Mouse (Mus musculus): Measurements from ENCODE around the gene Samm50.

The Samm50 gene

DNA sequence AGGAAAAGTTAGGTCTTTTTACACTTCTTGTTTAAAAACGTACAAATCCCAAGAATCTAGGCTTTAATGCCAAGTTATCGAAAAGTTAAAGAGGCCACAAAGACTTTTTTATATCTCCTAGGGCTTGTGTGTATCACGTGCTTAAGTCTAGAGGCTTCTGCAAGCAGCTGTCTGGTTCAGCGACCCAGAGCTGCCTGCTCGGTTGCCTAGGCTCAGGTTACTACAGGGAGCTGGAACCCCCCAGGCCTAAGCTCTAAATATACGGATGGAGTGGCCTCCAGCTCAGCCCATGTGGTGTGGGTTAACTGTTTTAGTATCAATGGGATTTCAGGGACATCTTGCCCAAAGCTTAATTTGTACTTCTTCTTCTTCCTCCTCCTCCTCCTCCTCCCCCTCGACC lies 49.5 kb downstream of the Samm50 start:
- DNase-seq: no peak

DNA sequence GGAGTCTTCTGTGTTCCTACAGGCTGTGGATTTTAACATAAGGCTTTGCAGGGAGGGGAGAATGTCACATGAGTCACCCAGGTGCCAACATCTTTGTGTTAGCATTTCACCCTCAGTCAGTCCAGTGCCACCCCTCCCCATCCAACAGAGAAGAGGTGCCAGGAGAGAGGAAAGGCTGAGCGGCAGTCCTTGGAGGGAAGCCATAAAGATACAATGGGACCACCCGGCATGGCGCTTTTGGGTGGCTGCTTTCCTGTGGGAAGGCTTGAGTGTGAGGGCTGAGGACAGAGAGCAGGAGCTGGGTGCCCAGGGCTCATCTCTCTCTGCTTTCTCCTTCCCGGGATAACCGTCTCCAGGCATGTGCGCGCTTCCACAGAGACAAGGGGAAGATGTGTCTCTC lies 53.1 kb downstream of the Samm50 start:
- DNase-seq: no peak

DNA sequence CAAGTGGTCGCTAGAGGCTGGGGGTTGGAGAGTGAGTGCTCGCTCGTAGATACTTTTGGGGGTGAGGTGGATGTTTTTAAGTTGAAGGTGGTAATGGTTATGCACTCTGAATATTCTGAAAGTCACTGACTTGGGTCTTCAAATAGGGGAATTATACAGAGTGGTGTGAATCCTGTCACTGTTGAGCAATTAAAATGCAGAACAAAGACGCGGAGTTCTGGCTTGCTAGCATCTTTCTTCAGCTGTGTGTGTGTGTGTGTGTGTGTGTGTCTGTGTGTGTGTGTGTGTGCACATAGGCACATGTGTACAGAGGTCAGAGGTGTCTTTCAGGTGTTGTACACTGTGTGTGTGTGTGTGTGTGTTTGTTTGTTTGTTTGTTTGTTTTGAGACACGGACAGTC lies 54.2 kb downstream of the Samm50 start:
- no peak for DNase-seq

DNA sequence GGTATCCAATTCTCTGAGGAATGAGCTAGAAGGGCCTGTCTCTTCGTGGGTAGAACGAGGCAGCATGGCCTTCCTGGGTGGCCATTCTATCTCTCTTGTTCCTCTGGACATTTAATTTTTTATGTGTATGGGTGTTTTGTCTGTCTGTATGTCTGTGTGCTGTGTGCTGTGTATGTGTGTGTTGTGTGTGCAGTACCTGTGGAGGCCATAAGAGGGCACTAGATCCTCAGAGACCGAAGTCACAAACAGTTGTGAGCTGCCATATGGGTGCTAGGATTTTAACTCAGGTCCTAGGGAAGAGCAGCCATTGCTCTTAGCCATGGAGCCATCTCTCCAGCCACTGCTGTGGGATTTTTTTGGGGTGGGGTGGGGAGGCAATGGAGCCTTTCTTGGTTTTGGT lies 55.3 kb downstream of the Samm50 start:
- DNase-seq: no peak

DNA sequence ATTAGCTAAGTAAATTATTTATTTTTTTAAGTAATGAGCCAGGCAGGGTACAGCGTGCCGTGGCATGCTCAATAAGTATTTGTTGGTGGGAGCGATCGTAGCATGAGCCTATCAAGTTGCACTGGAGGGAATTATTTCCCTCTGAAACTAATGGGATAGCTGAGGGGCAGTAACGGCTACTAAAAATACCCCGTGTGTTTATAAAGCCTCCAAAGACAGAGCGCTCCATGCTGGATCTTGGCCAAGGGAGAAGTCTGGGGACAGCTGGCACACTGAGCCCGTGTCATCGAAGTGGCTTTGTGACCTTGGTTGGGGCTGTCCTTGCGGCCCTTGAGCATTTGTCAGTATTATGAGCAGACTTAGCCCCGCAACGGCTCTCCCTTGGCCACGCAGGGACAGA lies 59.2 kb downstream of the Samm50 start:
- DNase-seq: peak; percentile 43

DNA sequence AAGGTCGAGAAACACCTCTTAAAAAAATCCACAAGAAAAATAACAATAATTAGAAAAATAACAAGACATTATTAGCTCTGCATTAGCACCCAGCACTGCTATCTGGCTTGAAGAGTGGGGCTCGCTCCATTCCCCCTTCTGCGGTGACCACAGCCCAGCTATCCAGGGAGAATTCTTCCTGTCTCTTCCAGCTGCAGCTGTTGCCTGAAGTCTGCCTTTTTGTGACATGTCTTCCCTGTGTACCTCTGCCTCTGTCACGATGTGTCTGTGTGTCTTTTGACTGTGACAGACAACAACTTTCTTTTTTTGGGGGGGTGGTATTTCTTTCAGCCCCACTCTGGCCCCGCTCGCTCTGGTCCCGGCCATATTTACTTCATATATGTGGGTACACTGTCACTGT lies 60.6 kb downstream of the Samm50 start:
- DNase-seq: no peak

DNA sequence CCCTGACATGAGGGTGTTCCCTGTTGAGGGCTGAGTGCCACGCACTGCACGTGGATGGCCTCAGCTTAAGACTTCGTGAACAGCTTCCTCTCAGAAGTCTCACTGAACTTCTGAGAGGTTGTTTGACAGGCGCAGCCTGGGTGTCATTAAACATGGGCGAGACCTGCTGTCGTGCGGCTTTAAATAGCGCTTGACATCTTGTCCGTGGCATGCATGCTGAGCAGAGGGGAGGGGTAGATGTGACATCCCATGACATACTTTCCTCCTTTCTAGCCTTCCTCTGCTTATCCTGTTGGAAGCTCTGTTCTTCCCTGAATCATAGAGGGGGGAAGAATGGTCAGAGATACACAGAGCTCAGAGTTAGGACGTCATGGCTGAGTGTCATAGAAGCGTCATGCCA lies 61.7 kb downstream of the Samm50 start:
- DNase-seq: peak; percentile 58

DNA sequence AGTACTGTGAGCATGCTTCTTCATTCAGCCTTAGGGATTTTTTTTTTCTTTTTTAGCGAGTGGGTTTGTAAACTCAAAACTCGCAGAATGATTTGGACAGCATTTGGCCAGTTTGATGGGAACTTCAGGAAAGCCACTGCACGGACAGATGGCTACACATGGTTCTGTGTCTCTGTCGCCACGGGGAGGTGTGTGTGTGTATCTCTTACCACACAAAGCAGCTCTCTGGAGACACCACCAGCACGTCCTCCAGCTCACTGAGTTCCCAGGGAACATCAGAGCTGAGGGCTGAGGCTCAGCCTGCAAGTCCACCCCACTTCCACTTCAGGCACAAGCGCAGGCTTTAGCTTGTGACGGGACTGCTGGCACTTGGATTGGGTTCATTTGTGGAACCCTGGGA lies 62.3 kb downstream of the Samm50 start:
- DNase-seq: no peak

DNA sequence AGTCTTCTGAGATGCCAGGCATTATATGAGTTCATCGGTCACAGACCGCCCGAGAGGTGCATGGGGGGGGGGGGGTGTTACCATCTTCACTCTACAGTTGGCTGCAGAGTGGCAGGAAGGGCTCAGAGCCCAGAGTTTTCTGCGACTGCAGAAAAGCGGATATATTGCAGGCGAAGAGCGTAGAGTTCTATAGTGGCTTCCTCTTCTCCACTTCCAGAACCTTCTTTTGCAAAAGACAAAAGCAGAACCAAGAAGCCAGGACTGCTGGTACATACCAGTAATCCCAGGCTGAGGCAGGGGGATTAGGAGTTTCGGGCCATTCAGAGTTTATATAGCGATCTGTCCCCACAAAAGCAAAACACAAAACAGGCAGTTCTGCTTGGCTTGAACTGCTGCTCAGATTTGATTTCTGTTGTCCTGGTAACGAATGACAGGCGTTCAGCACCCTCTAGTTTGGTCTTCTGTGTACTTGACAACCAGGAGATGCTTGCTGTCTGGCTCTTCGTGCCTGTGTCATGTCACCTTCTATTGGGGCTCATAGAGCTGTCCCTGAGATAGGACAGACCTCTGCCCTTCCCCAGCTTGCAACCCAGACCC lies 64.3 kb downstream of the Samm50 start:
- DNase-seq: no peak

DNA sequence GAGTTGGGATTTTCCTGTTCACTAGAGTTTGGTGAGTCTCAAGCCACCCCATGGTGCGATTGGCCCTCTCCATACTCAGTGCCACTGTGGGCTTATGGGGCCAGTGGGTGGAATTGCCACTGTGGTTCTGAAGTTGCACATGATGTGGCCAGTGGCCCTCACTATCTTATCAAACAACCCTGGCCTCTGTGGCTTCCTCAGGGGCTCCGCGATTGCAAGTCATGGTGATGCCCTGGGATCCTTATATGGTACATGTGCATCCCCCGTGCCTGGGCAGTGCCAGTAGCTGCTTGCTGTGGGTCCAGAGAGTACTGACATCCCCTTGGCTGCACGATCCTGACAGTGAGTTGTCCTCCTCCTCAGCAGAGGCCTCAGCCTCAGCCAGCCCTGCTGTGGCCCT lies 64.8 kb downstream of the Samm50 start:
- DNase-seq: no peak

DNA sequence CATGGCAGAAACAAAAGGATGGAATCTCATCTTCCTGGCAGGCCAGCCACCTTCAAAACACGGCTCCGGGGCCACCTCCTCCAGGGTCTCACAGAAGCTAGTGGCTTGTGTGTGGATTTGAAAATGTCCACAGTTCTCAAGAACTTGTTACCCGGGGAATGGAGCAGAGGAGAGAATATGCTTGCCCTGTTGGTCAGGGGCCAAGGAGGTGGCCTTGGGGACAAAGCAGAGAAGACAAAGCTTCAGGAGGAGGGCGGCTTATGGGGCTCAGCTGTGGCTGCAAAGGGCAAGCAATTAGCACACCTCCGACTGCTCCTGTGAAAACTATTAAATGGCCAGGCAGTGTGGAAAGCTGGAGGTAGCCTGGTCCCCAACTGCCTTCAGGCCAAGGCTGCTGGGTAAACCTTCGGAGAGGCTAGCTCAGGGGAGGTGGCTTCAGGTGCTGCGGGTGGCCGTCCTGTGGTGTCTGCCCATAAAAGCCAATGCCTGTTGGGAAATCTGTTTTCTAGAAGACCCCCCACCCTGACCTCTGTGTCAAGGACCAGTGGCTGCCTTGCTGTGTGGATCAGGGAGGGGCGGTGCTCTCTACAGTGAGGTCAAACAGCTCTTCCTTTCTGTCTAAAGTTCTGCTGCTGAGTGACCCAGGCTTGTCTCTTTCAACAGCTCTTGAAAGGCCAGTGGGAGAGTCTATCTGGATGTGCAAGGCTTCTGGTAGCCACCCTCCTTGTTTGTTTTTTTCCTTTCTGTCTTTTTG lies 66.7 kb downstream of the Samm50 start:
- DNase-seq: no peak

DNA sequence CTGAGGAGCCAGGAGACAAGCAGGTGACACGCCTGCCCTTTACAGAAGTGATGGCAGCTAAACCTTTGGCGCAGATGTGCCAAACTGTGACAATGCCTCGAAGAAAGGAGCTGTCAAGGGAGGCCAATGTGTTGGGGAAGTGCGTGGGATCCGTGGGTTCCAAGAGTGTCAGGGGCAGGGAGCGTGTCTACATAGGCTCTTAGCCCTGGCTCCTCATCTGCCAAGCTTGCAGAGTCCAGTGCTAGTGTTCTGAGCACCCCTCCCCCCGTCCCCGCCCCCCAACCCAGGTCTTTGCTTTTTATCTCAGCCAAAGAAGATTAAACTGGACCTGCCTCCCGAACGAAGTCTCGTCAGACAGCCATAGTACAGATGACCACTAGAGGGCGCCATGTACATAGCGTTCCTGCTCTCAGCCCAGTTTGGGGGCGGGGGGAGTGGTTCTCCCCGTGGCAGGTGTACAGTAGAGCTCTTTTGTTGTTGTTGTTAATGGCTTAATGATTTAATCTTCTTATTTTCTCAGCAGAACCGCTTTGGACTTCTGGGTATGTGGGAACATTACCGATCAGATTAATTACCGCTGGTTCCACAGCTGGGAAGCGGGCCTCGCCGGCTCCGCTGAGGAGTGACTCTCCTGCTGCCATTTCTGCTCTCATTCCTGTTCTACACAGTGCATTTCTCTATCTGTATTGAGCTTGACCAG lies 68.2 kb downstream of the Samm50 start:
- peak; percentile 57 for DNase-seq

DNA sequence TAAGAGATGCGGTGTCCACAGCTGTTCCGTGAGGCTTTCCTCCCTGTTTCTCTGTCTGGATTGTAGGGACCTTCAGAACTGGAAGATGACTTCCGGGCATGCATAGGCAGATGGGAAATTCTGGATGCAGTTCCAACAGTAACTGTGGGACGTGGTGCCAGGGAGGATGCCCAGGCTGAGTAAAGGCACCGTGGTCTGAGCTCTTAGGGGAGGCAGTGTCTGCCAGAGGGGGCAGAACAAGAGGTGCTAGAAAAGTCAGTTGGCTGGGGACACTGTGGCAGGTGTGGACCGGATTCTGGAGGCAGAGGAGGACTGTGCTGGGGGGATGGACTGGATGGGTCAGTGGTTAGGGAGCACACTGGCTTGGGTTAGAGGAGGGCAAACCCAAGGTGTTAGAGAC lies 70.6 kb downstream of the Samm50 start:
- DNase-seq: no peak

DNA sequence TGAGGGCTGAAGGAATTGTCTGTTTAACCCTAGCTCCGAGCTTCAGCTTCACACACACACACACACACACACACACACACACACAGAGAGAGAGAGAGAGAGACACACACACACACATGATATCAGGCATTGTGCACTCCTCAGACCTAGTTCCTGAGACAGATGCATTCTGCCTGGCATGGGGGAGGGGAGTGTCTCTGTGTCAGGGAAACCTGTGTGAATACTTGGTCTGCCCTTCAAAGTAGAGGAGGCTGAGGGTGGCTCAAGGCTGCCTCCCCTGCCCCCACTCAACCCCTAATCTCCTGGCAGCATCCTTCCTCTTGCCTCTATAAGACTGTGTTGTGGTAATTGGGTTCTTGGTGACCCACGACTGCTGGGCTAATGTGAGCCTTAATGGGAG lies 71.5 kb downstream of the Samm50 start:
- DNase-seq: no peak

DNA sequence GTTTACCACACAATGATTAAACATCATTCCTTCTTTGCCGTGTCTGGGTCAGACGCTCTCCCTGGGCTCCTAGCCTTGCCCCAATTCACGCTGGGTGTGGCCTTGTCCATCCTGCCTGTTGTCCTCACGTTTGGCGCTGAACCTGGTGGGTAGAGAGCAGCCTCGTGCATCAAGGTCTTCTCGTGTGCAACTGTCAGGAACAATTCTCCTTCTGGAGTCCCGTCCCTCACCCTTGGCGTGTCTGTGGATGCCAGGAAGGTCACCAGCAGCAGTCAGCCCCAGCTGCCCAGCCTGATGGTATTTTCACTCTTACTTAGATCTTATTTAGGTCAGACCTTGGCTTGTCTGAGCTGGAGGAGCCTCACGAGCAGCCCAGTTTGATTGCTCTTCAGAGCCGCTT lies 73.1 kb downstream of the Samm50 start:
- no peak for DNase-seq

DNA sequence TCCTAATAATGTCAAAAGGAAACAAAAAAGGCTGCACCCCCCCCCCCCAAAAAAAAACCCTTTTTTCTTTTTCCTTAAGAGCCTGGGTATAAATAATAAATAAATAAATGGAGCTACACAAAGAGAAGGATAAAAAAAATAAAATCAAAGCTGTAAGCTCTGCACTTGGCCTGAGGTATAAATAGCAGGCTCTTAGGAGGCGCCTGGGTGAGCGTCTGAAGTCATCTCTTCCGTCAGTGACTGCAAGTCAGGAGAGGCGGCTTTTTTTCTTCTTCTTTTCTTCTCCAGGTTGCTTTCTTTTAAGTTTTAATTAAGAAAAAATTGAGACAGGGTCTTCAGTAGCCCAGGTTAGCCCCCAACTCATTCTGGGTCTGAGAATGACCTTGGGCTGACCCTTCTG lies 74.2 kb downstream of the Samm50 start:
- no peak for DNase-seq
